Mouse (Mus musculus) neural tube, embryonic 11.5 days (tissue): ENCODE data around the gene Fgf12. TPM values are rescaled to one million over a fixed set of nuclear protein-coding genes. Genes with fewer than 3 reads are reported as not detected.

Source experiments
- ATAC-seq: fragments of 200-750 bp; cut with Nextera tagmentation; 2 replicates; pipeline ENCODE4 v1.8.0; 2017; ENCODE audit warnings: moderate number of reproducible peaks, mild to moderate bottlenecking, moderate TSS enrichment, moderate library complexity; ENCODE audit not compliant: insufficient read depth, low FRiP score, low TSS enrichment
- DNase-seq: peaks from one replicate; pipeline ENCODE4 v3.0.0-alpha.2; 2015; ENCODE audit warnings: low spot score
- H3K27ac ChIP-seq: fragments of 300-500 bp; sonication (generic); 2 replicates; pipeline ENCODE4 v1.5.1; 2014; ENCODE audit warnings: low read depth, mild to moderate bottlenecking, low read length
- H3K27me3 ChIP-seq: fragments of 300-500 bp; sonication (generic); 2 replicates; pipeline ENCODE4 v1.6.1; 2014; ENCODE audit warnings: mild to moderate bottlenecking, low read length, mixed read lengths; ENCODE audit not compliant: control insufficient read depth, insufficient read depth
- H3K36me3 ChIP-seq: fragments of 300-500 bp; sonication (generic); 2 replicates; pipeline ENCODE4 v1.6.1; 2014; ENCODE audit warnings: mild to moderate bottlenecking, low read length, moderate library complexity, mixed read lengths; ENCODE audit not compliant: control insufficient read depth, insufficient read depth
- H3K4me1 ChIP-seq: fragments of 300-500 bp; sonication (generic); 2 replicates; pipeline ENCODE4 v1.6.1; 2014; ENCODE audit warnings: low read length, mixed read lengths; ENCODE audit not compliant: control insufficient read depth, insufficient read depth
- H3K4me2 ChIP-seq: fragments of 300-500 bp; sonication (generic); 2 replicates; pipeline ENCODE4 v1.6.1; 2014; ENCODE audit warnings: low read depth, mild to moderate bottlenecking, moderate library complexity
- H3K4me3 ChIP-seq: fragments of 300-500 bp; sonication (generic); 2 replicates; pipeline ENCODE4 v1.5.1; 2014; ENCODE audit warnings: low read depth, low read length
- H3K9ac ChIP-seq: fragments of 300-500 bp; sonication (generic); 2 replicates; pipeline ENCODE4 v1.6.1; 2014; ENCODE audit warnings: mild to moderate bottlenecking, low read length
- H3K9me3 ChIP-seq: fragments of 300-500 bp; sonication (generic); 2 replicates; pipeline ENCODE4 v1.6.1; 2016; ENCODE audit warnings: low read length; ENCODE audit not compliant: control insufficient read depth
- WGBS: fragments of 180-500 bp; shearing (Covaris S2); extraction: QIAGEN DNeasy Blood & Tissue Kit; methylation state at CpG from one replicate; pipeline ENCODE4 v1.1.7; 2014; 5-methylcytosine and 5-hydroxymethylcytosine counted together
- microRNA counts: library from miRNA; unstranded; fragments of <30 nt; microRNA quantifications from one replicate; lab custom pipeline; 2015
- microRNA-seq: library from miRNA; unstranded; fragments of <30 nt; microRNA quantifications from one replicate; pipeline ENCODE4, GENCODE M21; 2016
- polyA plus RNA-seq: library from polyadenylated mRNA; unstranded; fragments of >200 nt; fragmentation: Nextera tagmentation; extraction: Ambion mirVana; gene quantifications from 2 replicates; pipeline ENCODE4 v1.2.1, GENCODE M21; 2014

Gene Fgf12
- polyA plus RNA-seq, 1 experiment from 2014 or later, result 7.8 TPM

DNA sequence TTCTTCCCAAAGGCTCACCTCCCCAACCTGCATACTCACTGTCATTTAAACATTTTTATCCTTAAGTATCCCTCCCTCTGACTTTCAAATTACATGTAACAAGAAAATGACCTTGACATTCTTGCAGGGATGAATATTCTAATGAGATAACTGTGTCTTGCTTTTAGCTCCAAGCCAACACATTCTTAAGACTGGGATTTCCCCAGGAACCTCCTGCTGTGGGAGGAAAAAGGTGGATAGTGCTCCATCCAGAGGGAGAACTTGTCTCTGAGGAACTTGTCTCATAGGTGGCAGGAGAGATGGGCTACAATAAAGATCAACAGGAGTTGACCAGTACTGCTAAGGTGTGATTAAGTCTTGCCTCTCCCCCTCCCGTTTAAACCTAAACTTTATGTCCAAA lies 540.5 kb downstream of the Fgf12 start:
- Histone ChIP-seq H3K4me1 (no peaks in the 10 kb centered on the region), H3K27me3 (no peaks in the 10 kb centered on the region), H3K4me2 (no peak overlapping the region), H3K27ac (no peak overlapping the region), H3K4me3 (no peak overlapping the region), H3K36me3 (no peaks in the 10 kb centered on the region), H3K9ac (no peak overlapping the region), H3K9me3 (no peaks in the 10 kb centered on the region)
- no peak for DNase-seq
- ATAC-seq, result no peak
- 84% methylated on average over 1 of the region's 1 CpGs for WGBS

DNA sequence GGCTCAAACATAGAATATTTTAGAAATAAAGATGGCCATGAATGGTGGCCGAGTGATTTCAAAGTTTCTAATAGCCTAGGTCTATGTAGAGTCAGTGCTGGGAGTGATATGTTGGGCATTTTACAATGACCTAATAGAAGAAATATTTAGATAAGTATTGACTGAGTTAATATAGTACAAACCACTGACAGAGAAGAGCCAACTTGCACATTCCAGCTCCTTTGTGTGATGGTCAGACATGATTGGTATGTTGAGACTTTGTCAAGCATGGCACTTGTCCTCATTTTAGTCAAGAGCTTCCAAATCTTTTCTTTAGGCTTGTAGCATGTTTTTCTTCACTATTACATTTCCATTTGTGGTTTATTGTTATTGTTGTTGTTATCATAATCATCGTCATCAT lies 596.4 kb downstream of the Fgf12 start:
- Histone ChIP-seq H3K27ac (no peak overlapping the region), H3K9me3 (no peaks in the 10 kb centered on the region), H3K4me1 (no peaks in the 10 kb centered on the region), H3K4me3 (no peak overlapping the region), H3K27me3 (no peaks in the 10 kb centered on the region), H3K36me3 (no peaks in the 10 kb centered on the region), H3K4me2 (no peak overlapping the region), H3K9ac (no peak overlapping the region)
- DNase-seq (no peak), ATAC-seq (no peak)
- WGBS, result 90% methylated on average over 2 of the region's 2 CpGs

DNA sequence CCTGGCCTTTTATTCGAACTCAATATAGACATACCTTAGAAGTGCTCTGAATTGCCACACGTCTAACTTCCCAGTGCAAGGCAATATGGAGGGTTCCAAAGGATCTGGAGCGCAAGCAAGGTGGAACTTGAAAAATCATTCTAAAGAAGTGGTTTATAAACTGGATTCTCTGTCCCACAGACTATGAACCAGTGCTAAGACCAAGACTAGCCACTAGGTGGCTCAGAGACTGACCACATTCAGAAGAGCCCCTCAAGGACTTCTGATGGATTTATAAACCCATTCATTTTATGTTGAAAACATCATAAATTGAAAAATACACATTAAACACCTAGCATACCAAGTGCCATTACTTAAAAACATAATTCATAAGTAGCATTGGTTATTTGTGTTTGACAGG lies 611.9 kb downstream of the Fgf12 start:
- Histone ChIP-seq H3K9me3 (no peaks in the 10 kb centered on the region), H3K27me3 (no peaks in the 10 kb centered on the region), H3K4me3 (no peak overlapping the region), H3K27ac (no peak overlapping the region), H3K4me1 (no peaks in the 10 kb centered on the region), H3K9ac (no peak overlapping the region), H3K4me2 (no peak overlapping the region), H3K36me3 (no peaks in the 10 kb centered on the region)
- DNase-seq (no peak), ATAC-seq (no peak)
- 86% methylated on average over 3 of the region's 3 CpGs for WGBS

DNA sequence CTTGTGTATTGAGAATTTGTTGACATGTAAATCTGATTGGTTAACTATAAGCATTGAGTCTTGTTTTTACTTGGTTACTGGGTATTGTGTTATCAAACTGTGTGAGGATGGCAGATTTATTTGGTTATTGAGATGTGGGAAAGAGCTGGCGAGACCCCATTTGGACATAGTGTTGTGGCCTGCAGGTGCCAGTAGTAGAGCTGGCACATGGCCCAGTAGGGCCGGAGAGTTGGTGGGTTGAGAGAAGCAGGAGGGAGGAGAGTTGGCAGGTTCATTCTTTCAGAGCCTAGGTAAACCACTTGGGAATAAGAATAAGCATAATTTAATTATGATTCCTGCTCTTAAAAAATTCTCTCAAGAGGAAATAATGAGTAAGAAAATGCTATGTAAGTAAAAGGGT lies 625.9 kb downstream of the Fgf12 start:
- 96% methylated on average over 2 of the region's 2 CpGs for WGBS
- no peak overlapping the region for H3K4me3 ChIP-seq
- no peaks in the 10 kb centered on the region for H3K27me3 ChIP-seq
- no peaks in the 10 kb centered on the region for H3K4me1 ChIP-seq
- DNase-seq (no peak), ATAC-seq (no peak)
- H3K36me3 ChIP-seq, result no peaks in the 10 kb centered on the region
- H3K4me2 ChIP-seq, result no peak overlapping the region
- H3K27ac ChIP-seq, result no peak overlapping the region
- H3K9ac ChIP-seq, result no peak overlapping the region
- no peaks in the 10 kb centered on the region for H3K9me3 ChIP-seq

MicroRNA genes within 50 kb of the gene (microRNA counts, 519-probe panel; counts per million panel counts)
- microRNA mmu-miR-690 (lab: Ali Mortazavi, UCI), result 3,134 counts per million, percentile 65 among the panel's probes with 10 or more counts

Small RNA genes within 50 kb of the gene (microRNA-seq; reads per million reads assigned to microRNA genes)
- gene Mir690, result not detected

Other genes starting within 250 kb of the Fgf12 start
- gene Mb21d2, start 176.6 kb upstream of the Fgf12 start, polyA plus RNA-seq, result 11.7 TPM in 2 replicates